Mouse (Mus musculus): ENCODE measurements around the gene Akap2. TPM values are rescaled to one million over a fixed set of nuclear protein-coding genes. Genes with fewer than 3 reads are reported as not detected.
A peak's percentile ranks its signal among the peaks of the same experiment; 100 is the strongest.

Akap2 gene
- polyA plus RNA-seq, 1 experiment from 2014 or later: 2.2 TPM

- no peaks in the 10 kb centered on the region for H3K9me3 ChIP-seq (replicated peaks)
- H3K4me2 ChIP-seq: no peak overlapping the region
- H3K27ac ChIP-seq (replicated peaks): no peak overlapping the region
- H3K4me1 ChIP-seq (replicated peaks): peaks cover 13% of the 10 kb centered on the region; the same call in 1 of the 2 replicates
- WGBS (ENCODE audit: insufficient replicate concordance): 15% methylated on average over 20 of the region's 20 CpGs
- no peak for ATAC-seq (ENCODE audit: insufficient read depth)
- no peaks in the 10 kb centered on the region for H3K36me3 ChIP-seq (replicated peaks)
- peaks cover 67% of the 10 kb centered on the region for H3K27me3 ChIP-seq
- H3K9ac ChIP-seq: no peak overlapping the region
- no peak overlapping the region for H3K4me3 ChIP-seq (replicated peaks)
Observed at GRCm38 (mm10) chr4:57780833-57781641, 63.6 kb downstream of the Akap2 start.

DNA sequence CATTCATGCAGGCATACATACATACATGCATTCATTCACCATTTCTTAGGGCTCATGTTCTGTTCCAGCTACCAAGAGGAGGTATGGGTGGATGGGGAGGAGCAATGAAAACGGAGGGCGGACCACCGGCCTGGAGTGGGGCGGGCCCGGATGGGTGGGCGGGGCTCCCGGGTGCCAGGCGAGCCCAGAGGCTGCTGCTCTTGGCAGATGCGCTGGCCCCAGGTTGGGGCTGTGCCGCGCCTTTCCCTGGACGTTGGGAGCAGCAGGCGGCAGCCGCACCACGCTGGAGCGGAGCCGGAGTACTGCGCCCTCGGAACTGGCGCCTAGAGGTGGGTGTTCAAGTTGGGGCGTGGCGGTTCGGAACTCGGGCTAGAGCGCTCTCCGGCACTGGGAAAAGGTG lies 64.5 kb downstream of the Akap2 start:
- H3K27ac ChIP-seq (replicated peaks): no peak overlapping the region
- under 1% methylated on average over 26 of the region's 26 CpGs for WGBS (ENCODE audit: insufficient replicate concordance)
- H3K4me2 ChIP-seq: peak overlapping the region; percentile 69
- H3K4me3 ChIP-seq (replicated peaks): peak overlapping the region; percentile 47
- peak overlapping the region; percentile 35; the same call in 1 of the 2 replicates for H3K9ac ChIP-seq
- peak; percentile 87 for ATAC-seq (ENCODE audit: insufficient read depth)
- peaks cover 67% of the 10 kb centered on the region for H3K27me3 ChIP-seq
- H3K36me3 ChIP-seq (replicated peaks): no peaks in the 10 kb centered on the region
- no peaks in the 10 kb centered on the region for H3K9me3 ChIP-seq (replicated peaks)
- H3K4me1 ChIP-seq (replicated peaks): peaks cover 13% of the 10 kb centered on the region; the same call in 1 of the 2 replicates

- Histone ChIP-seq H3K27me3 (peaks cover 67% of the 10 kb centered on the region), H3K9me3 (replicated peaks) (no peaks in the 10 kb centered on the region), H3K9ac (0 out of 2 replicates have a peak overlapping the region, but pooled peaks have one; percentile 35), H3K4me2 (peak overlapping the region; percentile 69), H3K4me1 (replicated peaks) (peaks cover 13% of the 10 kb centered on the region; the same call in 1 of the 2 replicates), H3K27ac (replicated peaks) (no peak overlapping the region), H3K36me3 (replicated peaks) (no peaks in the 10 kb centered on the region), H3K4me3 (replicated peaks) (peak overlapping the region; percentile 47)
- WGBS (ENCODE audit: insufficient replicate concordance): 4% methylated on average over 33 of the region's 33 CpGs
- no peak for ATAC-seq (ENCODE audit: insufficient read depth)
Observed at GRCm38 (mm10) chr4:57782549-57783390, 65.3 kb downstream of the Akap2 start.

GRCm38 (mm10) chr4:57783391-57783770 lies 65.9 kb downstream of the Akap2 start:
- H3K9me3 ChIP-seq (replicated peaks): no peaks in the 10 kb centered on the region
- no peak overlapping the region for H3K4me2 ChIP-seq
- no peak overlapping the region for H3K4me3 ChIP-seq (replicated peaks)
- H3K4me1 ChIP-seq (replicated peaks): peaks cover 13% of the 10 kb centered on the region; the same call in 1 of the 2 replicates
- no peak for ATAC-seq (ENCODE audit: insufficient read depth)
- no peak overlapping the region for H3K27ac ChIP-seq (replicated peaks)
- H3K36me3 ChIP-seq (replicated peaks): no peaks in the 10 kb centered on the region
- no peak overlapping the region for H3K9ac ChIP-seq
- WGBS (ENCODE audit: insufficient replicate concordance): 38% methylated on average over 9 of the region's 9 CpGs
- H3K27me3 ChIP-seq: peaks cover 61% of the 10 kb centered on the region

DNA sequence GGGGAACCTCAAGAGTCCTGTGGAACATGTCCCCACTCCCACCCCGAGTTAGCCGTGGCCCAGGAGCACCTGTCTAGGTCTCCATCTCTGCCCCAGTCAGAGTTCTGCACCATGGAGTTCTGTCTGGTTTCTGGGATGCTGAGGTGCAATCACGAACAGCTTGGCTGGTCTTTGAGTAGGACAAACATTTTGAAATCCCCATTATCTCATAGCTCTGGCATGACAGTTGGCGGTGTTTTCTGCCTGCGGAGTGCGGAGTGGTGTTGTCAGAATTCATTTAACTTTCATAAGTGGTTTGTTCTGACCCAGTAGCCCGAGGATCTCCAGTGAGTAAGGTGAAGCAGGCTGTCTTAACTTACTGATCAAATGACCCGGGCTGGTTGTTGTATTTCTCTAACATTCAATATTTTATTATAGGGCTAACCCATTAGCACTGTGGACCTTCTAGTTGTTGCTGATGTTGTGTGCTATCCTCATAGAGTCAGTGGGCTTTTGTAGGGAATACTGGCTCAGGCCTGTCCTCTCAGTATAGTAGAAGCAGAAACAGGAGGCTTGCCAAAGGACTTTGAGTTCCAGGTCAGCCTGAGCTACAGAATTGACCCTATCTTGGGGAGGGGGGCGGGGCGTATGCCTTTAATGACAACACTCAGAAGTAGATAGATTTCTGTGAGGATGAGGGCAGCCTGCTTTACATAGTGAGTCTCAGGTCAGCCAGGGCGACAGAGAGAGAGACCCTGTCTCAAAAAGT lies 66.6 kb downstream of the Akap2 start:
- Histone ChIP-seq H3K36me3 (replicated peaks) (no peaks in the 10 kb centered on the region), H3K4me1 (replicated peaks) (peaks cover 13% of the 10 kb centered on the region; the same call in 1 of the 2 replicates), H3K27me3 (peaks cover 57% of the 10 kb centered on the region), H3K27ac (replicated peaks) (no peak overlapping the region), H3K9me3 (replicated peaks) (no peaks in the 10 kb centered on the region), H3K9ac (no peak overlapping the region), H3K4me2 (no peak overlapping the region), H3K4me3 (replicated peaks) (no peak overlapping the region)
- WGBS (ENCODE audit: insufficient replicate concordance): 59% methylated on average over 11 of the region's 11 CpGs
- no peak for ATAC-seq (ENCODE audit: insufficient read depth)

- ATAC-seq (ENCODE audit: insufficient read depth): no peak
- 48% methylated on average over 5 of the region's 5 CpGs for WGBS (ENCODE audit: insufficient replicate concordance)
Observed at GRCm38 (mm10) chr4:57788709-57789108, 71.3 kb downstream of the Akap2 start.

GRCm38 (mm10) chr4:57789118-57789517 lies 71.7 kb downstream of the Akap2 start:
- no peak for ATAC-seq (ENCODE audit: insufficient read depth)
- no peak overlapping the region for H3K4me2 ChIP-seq
- no peak overlapping the region for H3K4me3 ChIP-seq (replicated peaks)
- H3K27ac ChIP-seq (replicated peaks): no peak overlapping the region
- H3K9ac ChIP-seq: no peak overlapping the region
- H3K36me3 ChIP-seq (replicated peaks): no peaks in the 10 kb centered on the region
- H3K9me3 ChIP-seq (replicated peaks): no peaks in the 10 kb centered on the region
- peaks cover 6% of the 10 kb centered on the region for H3K4me1 ChIP-seq (replicated peaks)
- H3K27me3 ChIP-seq: peaks cover 12% of the 10 kb centered on the region; the same call in 1 of the 2 replicates

More at GRCm38 (mm10) chr4:57788709-57789108, 71.3 kb downstream of the Akap2 start:
- Histone ChIP-seq H3K4me3 (replicated peaks) (no peak overlapping the region), H3K27ac (replicated peaks) (no peak overlapping the region), H3K36me3 (replicated peaks) (no peaks in the 10 kb centered on the region), H3K9ac (no peak overlapping the region), H3K9me3 (replicated peaks) (no peaks in the 10 kb centered on the region), H3K4me2 (no peak overlapping the region), H3K27me3 (peaks cover 16% of the 10 kb centered on the region), H3K4me1 (replicated peaks) (peaks cover 2% of the 10 kb centered on the region)

- Histone ChIP-seq H3K4me1 (replicated peaks) (peaks cover 33% of the 10 kb centered on the region), H3K27ac (replicated peaks) (peak overlapping the region; percentile 61), H3K27me3 (no peaks in the 10 kb centered on the region), H3K9me3 (replicated peaks) (no peaks in the 10 kb centered on the region), H3K4me2 (peak overlapping the region; percentile 37), H3K4me3 (replicated peaks) (no peak overlapping the region), H3K9ac (no peak overlapping the region), H3K36me3 (replicated peaks) (no peaks in the 10 kb centered on the region)
- 16% methylated on average over 8 of the region's 8 CpGs for WGBS (ENCODE audit: insufficient replicate concordance)
- peak; percentile 76 for ATAC-seq (ENCODE audit: insufficient read depth)
Observed at GRCm38 (mm10) chr4:57793989-57794388, 76.5 kb downstream of the Akap2 start.

GRCm38 (mm10) chr4:57794547-57794946 lies 77.1 kb downstream of the Akap2 start:
- ATAC-seq (ENCODE audit: insufficient read depth): no peak
- 17% methylated on average over 3 of the region's 3 CpGs for WGBS (ENCODE audit: insufficient replicate concordance)
- Histone ChIP-seq H3K36me3 (replicated peaks) (no peaks in the 10 kb centered on the region), H3K9ac (no peak overlapping the region), H3K4me1 (replicated peaks) (peaks cover 38% of the 10 kb centered on the region), H3K27me3 (no peaks in the 10 kb centered on the region), H3K4me2 (no peak overlapping the region), H3K27ac (replicated peaks) (no peak overlapping the region), H3K9me3 (replicated peaks) (no peaks in the 10 kb centered on the region), H3K4me3 (replicated peaks) (no peak overlapping the region)

- Histone ChIP-seq H3K4me1 (replicated peaks) (peaks cover 38% of the 10 kb centered on the region), H3K36me3 (replicated peaks) (no peaks in the 10 kb centered on the region), H3K4me2 (peak overlapping the region; percentile 51), H3K4me3 (replicated peaks) (no peak overlapping the region), H3K27me3 (no peaks in the 10 kb centered on the region), H3K9ac (no peak overlapping the region), H3K9me3 (replicated peaks) (no peaks in the 10 kb centered on the region), H3K27ac (replicated peaks) (peak overlapping the region; percentile 59)
- WGBS (ENCODE audit: insufficient replicate concordance): 18% methylated on average over 9 of the region's 9 CpGs
- ATAC-seq (ENCODE audit: insufficient read depth): peak; percentile 44
Observed at GRCm38 (mm10) chr4:57797548-57798285, 80.3 kb downstream of the Akap2 start.
